Mouse (Mus musculus) kidney, postnatal 4 days (tissue): ENCODE measurements around the gene Zfp217.

Experiments
- DNase-seq, 2 experiments: peaks; one replicate each; pipeline ENCODE4 v3.0.0; 2021; ENCODE audit warnings: mixed read lengths in 2 of 2

The Zfp217 gene

DNA sequence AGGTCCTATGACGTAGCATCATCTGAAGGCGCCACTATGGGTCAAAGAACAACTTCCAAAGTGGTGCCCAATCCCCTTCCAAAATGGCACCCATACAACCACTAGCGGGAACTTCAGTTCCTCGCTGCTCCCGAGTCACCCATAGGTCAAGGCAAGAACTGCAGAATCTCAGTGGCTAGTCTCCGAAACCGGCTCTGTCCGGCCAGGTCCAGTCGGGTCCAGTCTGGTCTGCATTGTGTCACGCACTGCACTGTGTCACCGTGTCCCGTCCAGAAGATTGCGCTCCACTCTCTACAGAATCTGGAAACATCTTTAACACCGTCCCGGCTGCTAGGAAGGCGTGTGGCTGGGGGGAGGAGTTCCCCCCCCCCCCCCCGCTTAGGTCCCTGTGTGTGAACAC is 53.7 kb downstream of the Zfp217 start:
- DNase-seq: no peak

DNA sequence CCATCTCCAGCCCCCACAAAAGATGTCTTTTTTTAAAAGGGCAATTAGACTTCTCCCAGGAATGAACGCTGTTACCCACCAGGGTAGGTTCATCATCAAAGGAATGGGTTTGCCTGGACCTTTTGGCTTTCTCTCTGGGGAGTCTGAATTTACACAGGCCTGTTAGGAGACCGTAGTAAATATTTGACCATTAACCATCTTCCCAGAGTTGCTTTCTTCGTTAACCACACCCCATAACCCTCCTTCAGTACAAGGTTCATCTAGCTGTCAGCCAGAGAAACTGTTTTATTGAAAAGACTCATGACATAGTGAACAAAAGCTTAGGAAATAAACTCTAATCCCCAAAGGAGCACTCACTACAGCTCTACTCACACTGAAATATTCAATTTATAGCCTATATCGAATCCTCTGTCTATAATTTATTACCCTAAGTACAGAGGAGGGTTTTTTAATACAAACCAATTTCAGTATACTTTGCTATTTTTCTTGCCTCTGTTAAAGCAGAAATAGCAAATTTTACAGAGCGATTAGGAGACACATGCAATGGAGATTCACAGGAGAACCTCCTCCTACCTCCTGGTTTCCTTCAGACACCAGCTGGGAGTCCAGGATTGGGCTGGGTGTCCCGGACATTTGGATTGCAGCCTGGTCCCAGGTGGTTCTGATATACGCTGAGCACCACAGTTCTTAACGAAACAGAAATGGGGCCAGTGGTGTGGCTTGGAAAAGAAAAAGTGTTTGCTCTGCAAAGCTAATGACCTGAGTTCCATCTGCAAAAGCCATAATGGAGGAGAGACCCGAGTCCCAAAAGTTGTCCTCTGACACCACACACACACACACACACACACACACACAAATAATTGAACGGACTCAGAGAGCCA is 56.1 kb downstream of the Zfp217 start:
- no peak for DNase-seq

DNA sequence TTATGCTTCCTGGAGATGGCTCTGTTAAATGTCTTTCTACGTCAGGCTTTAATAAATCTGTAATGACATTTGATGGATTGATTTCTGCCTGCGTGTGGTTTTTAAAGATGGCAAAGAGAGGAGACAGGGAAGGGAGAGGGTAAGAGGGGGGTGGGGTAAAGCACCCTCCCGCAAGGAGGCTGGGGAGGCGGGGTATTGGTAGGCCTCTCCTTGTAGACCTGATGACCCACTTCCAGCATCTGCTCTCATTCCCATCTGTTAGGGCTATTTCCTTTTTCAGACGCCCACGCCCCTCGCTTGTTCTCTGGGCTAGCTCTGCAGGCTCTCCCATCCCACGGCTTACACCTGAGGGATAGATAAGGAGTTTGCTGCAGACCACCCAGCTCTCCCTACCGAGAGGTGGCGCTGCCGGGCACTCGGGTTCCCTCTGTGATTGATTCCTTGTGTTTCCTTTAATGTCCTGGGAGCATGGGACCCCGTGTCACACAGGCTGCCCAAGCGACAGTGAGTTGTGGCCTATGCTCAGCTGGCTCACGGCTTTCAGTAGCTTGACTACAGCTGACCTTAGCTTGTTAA is 69.4 kb downstream of the Zfp217 start:
- peak; percentile 61 to 66 for DNase-seq

GRCm38 (mm10) chr2:170078041-170078440 is 69.9 kb downstream of the Zfp217 start:
- no peak for DNase-seq

DNA sequence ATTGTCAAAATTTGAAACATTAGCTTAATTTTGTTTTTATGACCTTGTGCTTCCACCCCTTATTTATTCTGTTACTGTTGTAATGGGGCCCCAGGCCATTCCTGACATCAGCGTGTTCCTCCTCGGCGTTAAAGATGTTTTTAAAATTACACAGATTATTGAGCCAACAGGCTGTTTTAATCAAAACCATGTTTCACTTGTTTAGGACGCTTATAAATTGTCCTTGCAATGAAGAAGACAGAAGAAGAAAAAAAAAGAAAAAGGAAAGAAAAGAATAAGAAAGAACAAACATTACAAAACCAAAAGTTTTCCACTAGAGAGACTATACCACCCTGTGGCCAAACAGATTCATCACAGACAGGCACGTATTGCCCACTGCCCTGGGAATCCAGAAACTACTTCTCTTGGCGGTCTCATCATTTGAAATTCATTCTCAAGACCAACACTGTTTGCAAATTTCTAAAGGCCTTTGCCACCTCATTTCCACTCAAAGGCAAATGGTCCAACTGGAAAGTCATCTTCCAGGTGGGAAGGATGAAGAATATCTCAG is 70.9 kb downstream of the Zfp217 start:
- peak in 1 of 2 experiments; percentile 19 for DNase-seq

- peak; percentile 58 to 70 for DNase-seq
Observed at GRCm38 (mm10) chr2:170070641-170071241, 77.2 kb downstream of the Zfp217 start.

DNA sequence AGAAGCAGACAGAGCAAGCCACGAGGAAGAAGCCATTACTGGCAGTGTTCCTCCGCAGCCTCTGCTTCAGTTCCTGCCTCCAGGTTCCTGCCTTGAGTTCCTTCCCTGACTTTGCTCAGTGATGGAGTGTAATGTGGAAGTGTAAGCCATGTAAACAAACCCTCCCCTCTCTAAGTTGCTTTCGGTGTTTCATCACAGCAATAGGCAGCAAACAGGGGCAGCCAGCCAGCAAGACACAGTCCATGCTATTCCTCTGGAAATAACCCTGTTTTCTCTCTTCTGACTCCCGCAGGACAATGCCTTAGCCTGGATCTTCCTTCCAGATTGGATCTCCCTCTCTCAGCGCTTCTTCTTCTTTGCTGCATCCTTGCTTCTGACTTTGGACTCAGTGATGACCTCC is 77.9 kb downstream of the Zfp217 start:
- DNase-seq: peak in 1 of 2 experiments; percentile 32

DNA sequence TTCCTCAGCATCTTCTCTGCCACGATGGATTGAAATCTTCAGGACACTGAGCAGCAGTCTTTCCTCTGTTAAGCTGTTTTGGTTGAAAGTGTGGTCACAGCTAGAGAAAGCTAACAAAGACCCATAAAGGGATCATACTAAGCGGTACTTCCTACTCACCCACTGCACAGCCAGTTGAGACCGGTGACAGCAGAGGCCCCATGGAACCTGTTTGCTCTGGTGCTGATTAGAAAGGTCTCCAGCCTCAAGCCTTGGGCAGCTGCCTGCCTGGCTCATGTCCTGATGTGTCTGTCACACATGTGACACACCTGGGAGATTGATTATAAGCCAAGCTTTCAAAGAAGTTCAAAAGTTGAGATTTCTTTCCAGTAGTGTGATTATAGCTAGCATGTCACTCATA is 85.5 kb downstream of the Zfp217 start:
- DNase-seq: no peak

GRCm38 (mm10) chr2:170060066-170060465 is 87.8 kb downstream of the Zfp217 start:
- DNase-seq: peak; percentile 50 to 58

DNA sequence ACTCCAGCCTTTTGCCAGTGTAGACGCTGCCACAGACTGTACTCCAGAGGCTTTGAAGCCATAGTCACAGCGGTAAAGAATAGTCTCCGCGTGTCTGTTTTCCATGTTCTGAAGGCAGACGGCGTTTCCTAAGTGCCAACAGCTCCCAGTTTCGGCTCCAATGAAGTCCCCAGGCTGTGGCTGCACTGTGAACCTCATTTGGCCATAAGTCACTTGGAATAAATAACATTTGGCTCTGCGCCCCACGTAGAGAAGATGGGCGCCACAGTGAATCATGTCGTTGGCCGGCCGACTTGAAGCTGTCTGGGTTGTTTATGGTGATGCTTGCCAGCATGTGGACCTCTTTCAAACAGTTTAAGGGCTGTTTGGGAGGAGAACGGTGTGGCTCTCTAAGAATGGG is 89.1 kb downstream of the Zfp217 start:
- peak; percentile 37 to 59 for DNase-seq
